Mouse (Mus musculus) duodenum, adult 2 months (tissue): ENCODE results near the gene Rgs9. TPM values are rescaled to one million over a fixed set of nuclear protein-coding genes. Genes with fewer than 3 reads are reported as not detected.

Experiments
- polyA plus RNA-seq: library from polyadenylated mRNA; depleted of rRNA; stranded (reverse); fragments of >200 nt; gene quantifications from 2 replicates; pipeline ENCODE4 v1.2.3, GENCODE M21; 2012; ENCODE audit warnings: low replicate concordance; rRNA removed

Rgs9 gene
- polyA plus RNA-seq = 2.1 and 4.1 TPM in 2 replicates

DNA sequence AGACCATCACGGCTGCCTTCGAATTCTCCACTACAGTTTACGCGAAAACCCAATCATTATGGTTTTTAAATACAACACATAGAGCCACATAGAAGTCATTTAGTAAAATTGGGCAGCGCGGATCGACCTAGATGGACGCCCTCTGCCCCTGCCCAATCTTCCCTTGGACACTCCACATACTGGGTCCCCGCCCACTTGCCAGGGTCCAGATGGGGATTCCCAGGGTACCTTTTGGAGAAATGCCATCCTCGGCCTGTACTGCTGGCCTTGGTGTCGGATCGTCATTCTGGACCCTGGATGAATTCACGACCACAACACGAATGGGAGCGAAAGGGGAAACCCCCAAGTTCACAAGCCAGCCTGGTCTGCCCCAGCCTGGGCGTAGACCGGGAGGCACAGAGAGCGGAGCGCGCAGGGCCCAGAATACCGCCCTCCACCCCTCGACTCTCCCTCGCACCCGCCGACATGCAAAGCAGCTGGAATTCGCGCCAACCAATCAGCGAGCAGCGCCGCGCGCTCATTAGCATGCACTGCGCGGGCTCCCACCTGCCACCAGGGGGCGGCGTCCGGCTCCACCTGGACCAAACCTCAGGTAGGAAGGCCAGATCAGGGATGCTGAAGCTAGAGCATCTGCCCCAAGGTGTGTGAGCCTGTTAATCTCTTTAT lies at the start of gene Rgs9:
Rgs9 (minus strand) TSS at position 420 of the 666 bp plus-strand sequence.

Other genes starting within 250 kb of the Rgs9 start
- gene E030025P04Rik, start 153.8 kb downstream of the Rgs9 start, polyA plus RNA-seq = not detected in 2 replicates
- gene Gna13, start 64.7 kb upstream of the Rgs9 start, polyA plus RNA-seq = 25.7 and 41.2 TPM in 2 replicates
- gene 9930022D16Rik, start 115.8 kb upstream of the Rgs9 start, polyA plus RNA-seq = not detected in 2 replicates
- gene Amz2, start 127.8 kb upstream of the Rgs9 start, polyA plus RNA-seq = 7.1 and 8.1 TPM in 2 replicates
- gene Arsg, start 175.2 kb upstream of the Rgs9 start, polyA plus RNA-seq = 3.9 and 8.6 TPM in 2 replicates
- gene Slc16a6, start 175.5 kb upstream of the Rgs9 start, polyA plus RNA-seq = 4.1 and 4.6 TPM in 2 replicates